Mouse (Mus musculus) C2C12 (cell line): ENCODE measurements around the gene Gm28557. TPM values are rescaled to one million over a fixed set of nuclear protein-coding genes. Genes with fewer than 3 reads are reported as not detected.
"Not testable (repeated sequence)": the region's sequence is repeated elsewhere in the genome, so short reads cannot be mapped to it uniquely, and the experiment has no call there.

Experiments used
- H3K27me3 ChIP-seq: one replicate; pipeline ENCODE4 v1.6.1; 2011; ENCODE audit not compliant: control insufficient read depth, insufficient read depth, insufficient read length
- H3K36me3 ChIP-seq: one replicate; pipeline ENCODE4 v1.6.1; 2011; ENCODE audit not compliant: control insufficient read depth, insufficient read depth
- H3K4me3 ChIP-seq: one replicate; pipeline ENCODE4 v1.5.1; 2011; ENCODE audit warnings: mild to moderate bottlenecking, control low read depth; ENCODE audit not compliant: poor library complexity, insufficient read depth, severe bottlenecking
- H3K79me2 ChIP-seq: one replicate; pipeline ENCODE4 v1.6.1; 2011; ENCODE audit not compliant: control insufficient read depth, insufficient read depth
- H3K79me3 ChIP-seq: one replicate; pipeline ENCODE4 v1.6.1; 2011; ENCODE audit warnings: low read depth, control low read depth
- H3ac ChIP-seq: one replicate; pipeline ENCODE3; 2011; ENCODE audit warnings: low read depth; ENCODE audit not compliant: control insufficient read depth, insufficient read length
- CEBPB ChIP-seq: IDR thresholded peaks from one replicate; pipeline ENCODE4 v1.6.1; 2011; ENCODE audit warnings: low read depth, mild to moderate bottlenecking, control low read depth, moderate library complexity
- CTCF ChIP-seq: IDR thresholded peaks from one replicate; pipeline ENCODE4 v1.5.1; 2011; ENCODE audit not compliant: control insufficient read depth, insufficient read depth, insufficient read length
- FOSL1 ChIP-seq: IDR thresholded peaks from one replicate; pipeline ENCODE4 v1.8.0; 2011; ENCODE audit warnings: mild to moderate bottlenecking, low read length; ENCODE audit not compliant: poor library complexity, insufficient read depth, severe bottlenecking
- MAX ChIP-seq: IDR thresholded peaks from one replicate; pipeline ENCODE4 v1.6.1; 2011; ENCODE audit warnings: mild to moderate bottlenecking, control low read depth
- MYOD1 ChIP-seq: IDR thresholded peaks from one replicate; pipeline ENCODE4 v1.6.1; 2011; ENCODE audit warnings: low read depth; ENCODE audit not compliant: control insufficient read depth, insufficient read length
- MYOG ChIP-seq: IDR thresholded peaks from one replicate; pipeline ENCODE4 v1.6.1; 2011; ENCODE audit not compliant: control insufficient read depth, insufficient read length; ENCODE audit errors: extremely low read depth
- USF1 ChIP-seq: IDR thresholded peaks from one replicate; pipeline ENCODE4 v1.6.1; 2011; ENCODE audit warnings: low read depth, mild to moderate bottlenecking, control low read depth, moderate library complexity
- long read RNA-seq, 2 experiments: library from polyadenylated mRNA; unstranded; transcript quantifications; one replicate each; pipeline ENCODE4 v2.0.0; 2019 to 2020
- polyA plus RNA-seq: library from polyadenylated mRNA; unstranded; fragments of >200 nt; fragmentation: generic; extraction: Trizol; gene quantifications from one replicate; pipeline ENCODE4 v1.2.1, GENCODE M21; 2012; ENCODE audit warnings: missing spikeins

Gene Gm28557
- 0.91 TPM for polyA plus RNA-seq
- long read RNA-seq, experiment 1, partial matches to known transcripts, result 0 of 3 reads
- long read RNA-seq, experiment 1, other reads (novel, unspliced or antisense), result 0 of 3 reads
- long read RNA-seq, experiment 2, partial matches to known transcripts, result 0 of 1 reads
- long read RNA-seq, experiment 2, other reads (novel, unspliced or antisense), result 1 of 1 reads

- H3K79me3 ChIP-seq, result peaks cover 1% of the 10 kb centered on the region
- H3ac ChIP-seq, result peak within 1 kb of the TSS; percentile 82
- no peaks in the 10 kb centered on the region for H3K27me3 ChIP-seq
- peaks cover 10% of the 10 kb centered on the region for H3K79me2 ChIP-seq
- H3K36me3 ChIP-seq, result peaks cover 6% of the 10 kb centered on the region
- peak within 1 kb of the TSS; percentile 41 for H3K4me3 ChIP-seq
- TF ChIP-seq MYOG (no peak), CTCF (peak; percentile 28), CEBPB (peak; percentile 21), USF1 (no peak)
These were observed at the start of gene Gm28557 for GRCm38 (mm10) chr13:67108194-67108820. Gene Gm28557 (minus strand): TSS chr13:67108604.

- peak overlapping the region; percentile 39 for H3K4me3 ChIP-seq
- H3K27me3 ChIP-seq, result no peaks in the 10 kb centered on the region
- no peaks in the 10 kb centered on the region for H3K36me3 ChIP-seq
- no peaks in the 10 kb centered on the region for H3K79me3 ChIP-seq
- peak overlapping the region; percentile 87 for H3ac ChIP-seq
- TF ChIP-seq USF1 (no peak), MYOG (no peak), CEBPB (no peak), MYOD1 (no peak), CTCF (no peak), FOSL1 (no peak), MAX (no peak)
- H3K79me2 ChIP-seq, result no peaks in the 10 kb centered on the region
These were observed 19.8 kb upstream of the Gm28557 start for GRCm38 (mm10) chr13:67128038-67128721.

DNA sequence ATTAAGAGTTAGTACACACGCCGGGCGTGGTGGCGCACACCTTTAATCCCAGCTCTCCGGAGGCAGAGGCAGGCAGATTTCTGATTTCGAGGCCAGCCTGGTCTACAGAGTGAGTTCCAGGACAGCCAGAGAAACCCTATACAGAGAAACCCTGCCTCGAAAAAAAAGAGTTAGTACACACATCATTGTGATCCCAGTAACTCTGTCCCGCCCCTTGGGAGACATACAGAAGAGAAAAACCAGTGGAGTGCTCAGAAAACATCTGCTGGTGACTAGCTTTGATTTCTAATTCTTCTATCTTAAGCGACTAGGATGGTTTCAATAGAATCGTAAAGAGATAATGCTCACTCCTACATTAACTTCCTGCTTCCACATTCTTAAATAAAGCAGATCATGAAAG is 19.1 kb upstream of the Gm28557 start:
- not testable (repeated sequence) for H3K79me3 ChIP-seq, H3K4me3 ChIP-seq, H3K79me2 ChIP-seq, H3K27me3 ChIP-seq, H3ac ChIP-seq, H3K36me3 ChIP-seq

DNA sequence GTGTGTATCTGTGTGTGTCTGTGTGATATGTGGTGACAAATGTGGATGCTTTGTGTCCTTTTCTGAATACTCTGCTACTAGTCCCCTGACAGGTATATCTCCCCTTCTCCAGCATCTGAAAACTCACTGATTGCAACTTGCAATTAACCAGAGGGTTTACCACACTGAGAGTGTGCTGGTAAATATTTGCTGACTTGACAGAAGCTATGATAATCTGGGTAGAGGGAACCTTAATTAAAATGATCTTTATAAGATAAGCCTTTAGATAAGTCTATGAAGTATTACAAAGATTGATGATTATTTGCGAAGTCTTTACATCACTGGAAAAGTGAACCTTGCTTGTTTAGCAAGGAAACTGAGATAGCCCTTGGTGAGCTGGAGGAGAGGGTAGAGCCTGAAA is 16.1 kb upstream of the Gm28557 start:
- no peaks in the 10 kb centered on the region for H3K79me2 ChIP-seq
- H3K36me3 ChIP-seq, result no peaks in the 10 kb centered on the region
- H3ac ChIP-seq, result no peak overlapping the region
- H3K27me3 ChIP-seq, result no peaks in the 10 kb centered on the region
- TF ChIP-seq USF1, result no peak
- TF ChIP-seq CEBPB, result no peak
- TF ChIP-seq MYOD1, result no peak
- TF ChIP-seq MYOG, result no peak
- H3K4me3 ChIP-seq, result no peak overlapping the region
- no peaks in the 10 kb centered on the region for H3K79me3 ChIP-seq

- not testable (repeated sequence) for H3K79me2 ChIP-seq, H3ac ChIP-seq, H3K4me3 ChIP-seq, H3K79me3 ChIP-seq, H3K36me3 ChIP-seq, H3K27me3 ChIP-seq
These were observed 13.0 kb upstream of the Gm28557 start, which contains the start of gene Zfp759 for GRCm38 (mm10) chr13:67121360-67121759. Gene Zfp759 (plus strand): TSS chr13:67121660.

- not testable (repeated sequence) for H3K4me3 ChIP-seq, H3K27me3 ChIP-seq, H3ac ChIP-seq, H3K79me2 ChIP-seq, H3K36me3 ChIP-seq, H3K79me3 ChIP-seq
These were observed 7.8 kb upstream of the Gm28557 start, which contains the start of gene Rslcan18 for GRCm38 (mm10) chr13:67116163-67116562. Gene Rslcan18 (minus strand): TSS chr13:67116263.

DNA sequence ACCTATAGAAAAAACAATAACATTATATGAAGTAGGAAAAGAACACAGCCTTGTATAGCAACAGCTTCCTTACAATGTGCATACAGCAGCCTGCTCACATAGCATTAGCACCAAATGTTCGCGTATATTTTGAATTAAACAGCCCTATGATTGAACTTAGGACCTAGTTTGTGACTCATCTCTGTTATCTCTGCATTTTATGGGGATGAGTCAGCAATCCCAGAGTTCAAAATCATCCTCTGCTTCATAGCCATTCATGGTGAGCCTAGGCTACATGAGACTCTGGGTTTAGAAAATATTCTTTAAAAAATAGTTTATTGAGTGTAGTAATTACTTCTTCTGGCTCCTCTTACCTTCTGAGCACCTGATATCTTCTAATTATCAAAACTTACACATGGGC is 4.9 kb upstream of the Gm28557 start:
- no peak overlapping the region for H3ac ChIP-seq
- no peak overlapping the region for H3K4me3 ChIP-seq
- H3K79me2 ChIP-seq, result no peaks in the 10 kb centered on the region
- H3K79me3 ChIP-seq, result no peaks in the 10 kb centered on the region
- no peaks in the 10 kb centered on the region for H3K27me3 ChIP-seq
- TF ChIP-seq FOSL1 (peak; percentile 83), CTCF (no peak), MYOD1 (peak; percentile 18)
- H3K36me3 ChIP-seq, result no peaks in the 10 kb centered on the region
